ENCODE assay signal across 1 mouse cellular context in the genomic region with DNA sequence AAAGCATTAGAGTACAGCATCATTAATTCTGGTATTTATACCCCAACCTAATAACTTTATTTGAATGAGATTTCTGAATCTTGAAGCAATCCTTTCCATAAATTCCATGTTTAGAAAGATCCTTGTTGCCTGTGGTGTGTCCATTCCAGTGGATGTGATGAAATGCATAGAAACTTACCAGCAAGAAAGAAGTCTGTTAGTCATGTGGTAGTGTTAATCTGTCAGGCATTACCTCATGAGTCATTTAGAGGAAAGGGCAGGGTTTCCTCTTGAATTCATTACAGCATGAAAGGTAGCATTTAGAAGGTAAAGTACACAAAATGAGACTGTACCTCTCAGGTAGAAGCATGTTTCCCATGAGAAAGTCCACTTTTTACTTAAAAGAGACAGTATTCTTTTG.
TF ChIP-seq lines count a peak whose summit lies in the region.

No protein-coding gene starts in this region.

TF ChIP-seq in CH12.LX, 34 proteins besides CTCF, POLR2A, EP300 and RAD21 (continued from another document):
- TF ChIP-seq JUND (conservative IDR thresholded peaks at IDR 0.05; ENCODE audit: low read depth, low read length) (peak; percentile 73), MAZ (IDR thresholded peaks at IDR 0.05; ENCODE audit: low read depth, low read length) (0 out of 2 replicates have a peak, but pooled peaks have one; percentile 29), RCOR1 (conservative IDR thresholded peaks at IDR 0.05; ENCODE audit: low read depth, low read length) (no peak), JUN (IDR thresholded peaks at IDR 0.05; ENCODE audit: insufficient read depth, low read depth, low read length) (peak; percentile 72), ZNF384 (IDR thresholded peaks at IDR 0.05; ENCODE audit: low read depth, low read length) (no peak), NRF1 (IDR thresholded peaks at IDR 0.05; ENCODE audit: low read depth, low read length) (no peak), ELF1 (IDR thresholded peaks at IDR 0.05; ENCODE audit: low read depth, low read length) (no peak), USF2 (conservative IDR thresholded peaks at IDR 0.05; ENCODE audit: low read depth, low read length) (no peak), TCF12 (IDR thresholded peaks at IDR 0.05; ENCODE audit: low read depth, low read length) (no peak; the same call in 1 of the 2 replicates), MEF2A (IDR thresholded peaks at IDR 0.05; ENCODE audit: borderline replicate concordance, low read depth, low read length) (peak; percentile 63; the same call in 1 of the 2 replicates), MXI1 (IDR thresholded peaks at IDR 0.05; ENCODE audit: low read depth, low read length) (no peak; the same call in 1 of the 2 replicates), CHD2 (IDR thresholded peaks at IDR 0.05; ENCODE audit: low read length) (no peak), POLR2AphosphoS2 (IDR thresholded peaks at IDR 0.05; ENCODE audit: low read depth, low read length) (no peak)
